Mouse (Mus musculus) heart, embryonic 15.5 days (tissue): ENCODE results near the gene A930018P22Rik. TPM values are rescaled to one million over a fixed set of nuclear protein-coding genes. Genes with fewer than 3 reads are reported as not detected.
A peak's percentile ranks its signal among the peaks of the same experiment; 100 is the strongest.
"Not testable (repeated sequence)": the region's sequence is repeated elsewhere in the genome, so short reads cannot be mapped to it uniquely, and the experiment has no call there.

Experiments
- ATAC-seq: fragments of 200-750 bp; cut with Nextera tagmentation; replicated peaks from 2 replicates; pipeline ENCODE4 v1.8.0; 2017; ENCODE audit warnings: low read depth, moderate TSS enrichment; ENCODE audit not compliant: insufficient number of reproducible peaks, insufficient read depth, low FRiP score
- H3K27ac ChIP-seq: fragments of 300-500 bp; sonication (generic); 2 replicates; pipeline ENCODE4 v1.5.1; 2015; ENCODE audit warnings: mild to moderate bottlenecking, inconsistent platforms
- H3K27me3 ChIP-seq: fragments of 300-500 bp; sonication (generic); 2 replicates; pipeline ENCODE4 v1.6.1; 2015; ENCODE audit warnings: inconsistent platforms
- H3K36me3 ChIP-seq: fragments of 300-500 bp; sonication (generic); 2 replicates; pipeline ENCODE4 v1.6.1; 2015; ENCODE audit warnings: mild to moderate bottlenecking, inconsistent platforms
- H3K4me1 ChIP-seq: fragments of 300-500 bp; sonication (generic); replicated peaks from 2 replicates; pipeline ENCODE4 v1.6.1; 2015; ENCODE audit warnings: inconsistent platforms
- H3K4me2 ChIP-seq: fragments of 300-500 bp; sonication (generic); 2 replicates; pipeline ENCODE4 v1.6.1; 2015; ENCODE audit warnings: inconsistent platforms, mild to moderate bottlenecking, moderate library complexity
- H3K4me3 ChIP-seq: fragments of 300-500 bp; sonication (generic); 2 replicates; pipeline ENCODE4 v1.5.1; 2015; ENCODE audit warnings: mild to moderate bottlenecking, inconsistent platforms
- H3K9ac ChIP-seq: fragments of 300-500 bp; sonication (generic); 2 replicates; pipeline ENCODE4 v1.6.1; 2015; ENCODE audit warnings: mild to moderate bottlenecking, inconsistent platforms
- H3K9me3 ChIP-seq: fragments of 300-500 bp; sonication (generic); replicated peaks from 2 replicates; pipeline ENCODE4 v1.6.1; 2016; ENCODE audit warnings: inconsistent platforms
- WGBS: fragments of 180-500 bp; shearing (Covaris S2); methylation state at CpG from one replicate; pipeline ENCODE4 v1.1.7; 2015; ENCODE audit warnings: mixed read lengths; 5-methylcytosine and 5-hydroxymethylcytosine counted together
- polyA plus RNA-seq: library from polyadenylated mRNA; unstranded; fragments of >200 nt; fragmentation: Nextera tagmentation; extraction: Ambion mirVana; gene quantifications from 2 replicates; pipeline ENCODE4 v1.2.1, GENCODE M21; 2015

Gene A930018P22Rik
- polyA plus RNA-seq: 0.29 and 0.37 TPM in 2 replicates

GRCm38 (mm10) chr2:104122505-104123378 lies at the start of gene A930018P22Rik:
Gene A930018P22Rik, plus strand, starts transcription at chr2:104122769.
- WGBS: under 1% methylated on average over 74 of the region's 74 CpGs
- Histone ChIP-seq H3K36me3 (no peaks in the 10 kb centered on the region), H3K9me3 (no peaks in the 10 kb centered on the region), H3K4me1 (peaks cover 50% of the 10 kb centered on the region), H3K27me3 (peaks cover 3% of the 10 kb centered on the region; the same call in 1 of the 2 replicates), H3K4me3 (peak within 1 kb of the TSS; percentile 82), H3K4me2 (peak within 1 kb of the TSS; percentile 92), H3K9ac (peak within 1 kb of the TSS; percentile 76), H3K27ac (peak within 1 kb of the TSS; percentile 86)
- peak; percentile 94 for ATAC-seq

- not testable (repeated sequence) for H3K4me2 ChIP-seq, H3K27me3 ChIP-seq, H3K9me3 ChIP-seq, ATAC-seq, H3K4me3 ChIP-seq, H3K36me3 ChIP-seq, H3K4me1 ChIP-seq, H3K9ac ChIP-seq, H3K27ac ChIP-seq
- WGBS: 62% methylated on average over 5 of the region's 5 CpGs
Observed at GRCm38 (mm10) chr2:104078285-104078684, 44.3 kb upstream of the A930018P22Rik start.

- not testable (repeated sequence) for H3K4me2 ChIP-seq
- WGBS: 100% methylated on average over 1 of the region's 1 CpGs
Observed at GRCm38 (mm10) chr2:104081436-104082050, 41.0 kb upstream of the A930018P22Rik start.

GRCm38 (mm10) chr2:104082474-104082873 lies 40.1 kb upstream of the A930018P22Rik start:
- ATAC-seq: no peak

More at GRCm38 (mm10) chr2:104081436-104082050, 41.0 kb upstream of the A930018P22Rik start:
- H3K27me3 ChIP-seq, H3K36me3 ChIP-seq, ATAC-seq, H3K9me3 ChIP-seq, H3K9ac ChIP-seq, H3K27ac ChIP-seq, H3K4me1 ChIP-seq, H3K4me3 ChIP-seq: not testable (repeated sequence)

DNA sequence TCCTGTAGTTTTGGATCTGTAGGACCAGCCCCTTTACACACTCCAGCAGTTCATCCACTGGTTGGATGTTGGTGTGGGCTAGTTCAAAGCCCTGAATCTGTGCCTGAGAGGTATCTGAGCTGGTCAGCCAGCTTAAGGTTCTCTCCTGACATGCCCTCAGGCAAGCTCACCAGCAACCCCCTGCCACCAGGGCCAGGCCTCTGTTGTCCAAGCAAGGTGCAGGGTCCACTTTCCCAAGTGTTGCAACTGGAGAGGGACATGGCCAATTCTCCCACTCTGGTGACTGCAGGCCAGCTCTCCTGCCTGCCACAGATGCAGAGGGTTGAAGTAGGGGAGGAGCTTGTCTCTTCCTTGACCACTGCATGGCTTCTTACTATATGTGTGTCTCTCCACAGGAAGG lies 38.5 kb upstream of the A930018P22Rik start:
- H3K9me3 ChIP-seq, H3K27ac ChIP-seq, H3K36me3 ChIP-seq, H3K4me3 ChIP-seq, H3K4me2 ChIP-seq, ATAC-seq, H3K9ac ChIP-seq, H3K4me1 ChIP-seq, H3K27me3 ChIP-seq: not testable (repeated sequence)

More at GRCm38 (mm10) chr2:104082474-104082873, 40.1 kb upstream of the A930018P22Rik start:
- H3K9me3 ChIP-seq: no peaks in the 10 kb centered on the region
- H3K9ac ChIP-seq: no peak overlapping the region
- H3K27ac ChIP-seq: no peak overlapping the region
- no peaks in the 10 kb centered on the region for H3K36me3 ChIP-seq
- H3K4me1 ChIP-seq: no peaks in the 10 kb centered on the region
- no peak overlapping the region for H3K4me2 ChIP-seq
- H3K27me3 ChIP-seq: no peaks in the 10 kb centered on the region
- H3K4me3 ChIP-seq: no peak overlapping the region

DNA sequence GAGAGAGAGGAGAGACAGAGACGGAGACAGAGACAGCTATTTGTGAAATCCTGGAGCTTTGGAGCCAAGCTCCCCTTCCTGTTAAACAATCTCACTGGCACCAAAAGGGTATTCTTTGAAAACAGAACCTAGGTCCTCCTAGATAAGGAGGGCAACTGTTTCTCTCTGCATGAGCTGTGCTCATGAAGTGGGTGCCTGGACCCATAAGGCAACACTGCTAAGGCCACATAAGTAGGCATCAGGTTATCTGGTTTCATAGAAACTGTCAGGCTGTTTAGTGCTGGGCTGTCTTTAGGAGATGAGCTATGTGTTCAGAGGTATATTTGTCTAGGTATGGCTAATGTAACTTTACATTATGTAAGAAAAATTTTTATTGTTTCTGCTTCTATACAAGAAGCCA lies 35.0 kb upstream of the A930018P22Rik start:
- 67% methylated on average over 1 of the region's 1 CpGs for WGBS

GRCm38 (mm10) chr2:104093305-104093704 lies 29.3 kb upstream of the A930018P22Rik start:
- Histone ChIP-seq H3K9ac (no peak overlapping the region), H3K27me3 (no peaks in the 10 kb centered on the region)

More for the DNA sequence above, 35.0 kb upstream of the A930018P22Rik start:
- H3K36me3 ChIP-seq, H3K4me2 ChIP-seq, H3K4me3 ChIP-seq, H3K9me3 ChIP-seq, H3K27me3 ChIP-seq, H3K4me1 ChIP-seq, H3K9ac ChIP-seq, ATAC-seq, H3K27ac ChIP-seq: not testable (repeated sequence)

GRCm38 (mm10) chr2:104095741-104096213 lies 26.8 kb upstream of the A930018P22Rik start, which contains the start of gene Cd59a:
Gene Cd59a, plus strand, starts transcription at chr2:104095801.
- Histone ChIP-seq H3K27me3 (no peaks in the 10 kb centered on the region), H3K4me3 (peak within 1 kb of the TSS; percentile 63), H3K9ac (peak within 1 kb of the TSS; percentile 60), H3K36me3 (no peaks in the 10 kb centered on the region), H3K4me2 (peak within 1 kb of the TSS; percentile 69), H3K27ac (peak within 1 kb of the TSS; percentile 89), H3K9me3 (no peaks in the 10 kb centered on the region), H3K4me1 (peaks cover 15% of the 10 kb centered on the region)
- peak; percentile 93 for ATAC-seq
- 2% methylated on average over 15 of the region's 15 CpGs for WGBS

More at GRCm38 (mm10) chr2:104093305-104093704, 29.3 kb upstream of the A930018P22Rik start:
- Histone ChIP-seq H3K36me3 (no peaks in the 10 kb centered on the region), H3K4me3 (no peak overlapping the region), H3K27ac (no peak overlapping the region), H3K4me1 (peaks cover 6% of the 10 kb centered on the region; the same call in 1 of the 2 replicates), H3K4me2 (no peak overlapping the region), H3K9me3 (no peaks in the 10 kb centered on the region)
- no peak for ATAC-seq
- 65% methylated on average over 2 of the region's 2 CpGs for WGBS

- Histone ChIP-seq H3K27me3 (no peaks in the 10 kb centered on the region), H3K4me2 (peak overlapping the region; percentile 69), H3K4me1 (peaks cover 15% of the 10 kb centered on the region), H3K4me3 (peak overlapping the region; percentile 63), H3K27ac (peak overlapping the region; percentile 89), H3K36me3 (no peaks in the 10 kb centered on the region), H3K9ac (peak overlapping the region; percentile 60), H3K9me3 (no peaks in the 10 kb centered on the region)
- ATAC-seq: no peak
- 24% methylated on average over 10 of the region's 10 CpGs for WGBS
Observed at GRCm38 (mm10) chr2:104096256-104096655, 26.3 kb upstream of the A930018P22Rik start.

DNA sequence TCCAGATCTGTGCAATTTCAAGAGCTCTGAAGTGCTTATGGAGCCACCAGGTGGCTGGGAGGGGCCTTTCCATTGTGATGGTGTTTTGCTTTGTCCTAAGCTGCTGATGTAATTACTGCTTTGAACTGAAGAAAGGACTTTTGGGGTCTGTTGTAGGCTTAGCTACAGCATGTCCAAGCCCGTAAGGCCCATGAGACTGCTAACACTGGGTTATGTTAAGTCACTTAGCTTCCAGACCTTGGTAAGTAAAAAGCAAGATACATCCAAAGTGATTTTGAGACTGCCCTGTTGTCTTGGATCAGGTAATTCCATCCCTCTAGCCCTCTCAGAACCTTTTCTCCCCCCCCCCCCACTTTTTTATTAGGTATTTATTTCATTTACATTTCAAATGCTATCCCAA lies 25.8 kb upstream of the A930018P22Rik start:
- ATAC-seq, H3K27me3 ChIP-seq, H3K36me3 ChIP-seq, H3K9ac ChIP-seq, H3K9me3 ChIP-seq: not testable (repeated sequence)
- 53% methylated on average over 1 of the region's 1 CpGs for WGBS
- Histone ChIP-seq H3K4me2 (peak overlapping the region; percentile 69), H3K27ac (peak overlapping the region; percentile 89; the same call in 1 of the 2 replicates), H3K4me1 (peaks cover 15% of the 10 kb centered on the region), H3K4me3 (peak overlapping the region; percentile 63)

- WGBS: 87% methylated on average over 4 of the region's 4 CpGs
- not testable (repeated sequence) for H3K9me3 ChIP-seq, H3K9ac ChIP-seq, H3K36me3 ChIP-seq, ATAC-seq, H3K27me3 ChIP-seq, H3K27ac ChIP-seq
- Histone ChIP-seq H3K4me3 (0 out of 2 replicates have a peak overlapping the region, but pooled peaks have one; percentile 63), H3K4me1 (peaks cover 19% of the 10 kb centered on the region), H3K4me2 (peak overlapping the region; percentile 69)
Observed at GRCm38 (mm10) chr2:104097396-104097795, 25.2 kb upstream of the A930018P22Rik start.
